Mouse (Mus musculus) small intestine, adult 2 months (tissue): Measurements from ENCODE around the gene Ang2.

Source experiments
- CTCF ChIP-seq: fragments of 200-500 bp; IDR thresholded peaks from 2 replicates; pipeline ENCODE4 v1.5.1; 2012; ENCODE audit warnings: low read depth, mild to moderate bottlenecking, control low read depth, inconsistent platforms, low read length, moderate library complexity, mixed read lengths; ENCODE audit not compliant: insufficient replicate concordance, insufficient read length; ENCODE audit errors: extremely low read depth
- POLR2A ChIP-seq: fragments of 200-500 bp; IDR thresholded peaks from 2 replicates; pipeline ENCODE4 v1.6.1; 2012; ENCODE audit warnings: low read depth, mild to moderate bottlenecking, control low read depth, inconsistent platforms, low read length, moderate library complexity

GRCm38 (mm10) chr14:51150206-51150831 lies 48.6 kb downstream of the Ang2 start:
- TF ChIP-seq CTCF (no peak), POLR2A (no peak)
